Mouse (Mus musculus): ENCODE measurements at regions not wholly inside any gene's neighbourhood (a gene's known extent, or its start where the extent isn't known, plus 50 kb on each side); places are given as distances from the start of the nearest gene placed in this dataset.

- H3K4me2 ChIP-seq (ENCODE audit: low read depth, low read length, poor library complexity, severe bottlenecking): no peak overlapping the region
- no peaks in the 10 kb centered on the region for H3K36me3 ChIP-seq (ENCODE audit: insufficient read depth, low read length)
- no peak overlapping the region for H3K27ac ChIP-seq (ENCODE audit: low read depth, low read length)
- H3K9me3 ChIP-seq (ENCODE audit: low read length): no peaks in the 10 kb centered on the region
- ATAC-seq (ENCODE audit: low FRiP score): no peak
- H3K27me3 ChIP-seq (ENCODE audit: insufficient read depth, low read length): no peaks in the 10 kb centered on the region
- 64% methylated on average over 5 of the region's 5 CpGs for WGBS
- TF ChIP-seq CTCF (IDR thresholded peaks at IDR 0.05): no peak
- H3K4me1 ChIP-seq (ENCODE audit: insufficient read depth, low read length): no peaks in the 10 kb centered on the region
- DNase-seq (ENCODE audit: low spot score): no peak
- H3K4me3 ChIP-seq (ENCODE audit: low read depth, low read length): no peak overlapping the region
- no peak overlapping the region for H3K9ac ChIP-seq (replicated peaks; ENCODE audit: low read length, poor library complexity, severe bottlenecking)
These were observed 142.4 kb upstream of the Eya4 start for GRCm38 (mm10) chr10:23492971-23493370.

GRCm38 (mm10) chr10:23488996-23489395 lies 138.4 kb upstream of the Eya4 start:
- DNase-seq (ENCODE audit: low spot score) (no peak), ATAC-seq (ENCODE audit: low FRiP score) (no peak)
- no peaks in the 10 kb centered on the region for H3K9me3 ChIP-seq (ENCODE audit: low read length)
- no peaks in the 10 kb centered on the region for H3K27me3 ChIP-seq (ENCODE audit: insufficient read depth, low read length)
- WGBS: 81% methylated on average over 3 of the region's 3 CpGs
- H3K36me3 ChIP-seq (ENCODE audit: insufficient read depth, low read length): no peaks in the 10 kb centered on the region
- no peaks in the 10 kb centered on the region for H3K4me1 ChIP-seq (ENCODE audit: insufficient read depth, low read length)
- H3K4me2 ChIP-seq (ENCODE audit: low read depth, low read length, poor library complexity, severe bottlenecking): no peak overlapping the region
- no peak overlapping the region for H3K4me3 ChIP-seq (ENCODE audit: low read depth, low read length)
- no peak overlapping the region for H3K9ac ChIP-seq (replicated peaks; ENCODE audit: low read length, poor library complexity, severe bottlenecking)
- no peak overlapping the region for H3K27ac ChIP-seq (ENCODE audit: low read depth, low read length)
- no peak for TF ChIP-seq CTCF (IDR thresholded peaks at IDR 0.05)

GRCm38 (mm10) chr10:23480474-23480873 lies 129.9 kb upstream of the Eya4 start:
- DNase-seq (ENCODE audit: low spot score) (no peak), ATAC-seq (ENCODE audit: low FRiP score) (no peak)
- TF ChIP-seq CTCF (IDR thresholded peaks at IDR 0.05): no peak
- Histone ChIP-seq H3K4me1 (ENCODE audit: insufficient read depth, low read length) (no peaks in the 10 kb centered on the region), H3K27me3 (ENCODE audit: insufficient read depth, low read length) (no peaks in the 10 kb centered on the region), H3K9ac (replicated peaks; ENCODE audit: low read length, poor library complexity, severe bottlenecking) (no peak overlapping the region), H3K27ac (ENCODE audit: low read depth, low read length) (no peak overlapping the region), H3K4me3 (ENCODE audit: low read depth, low read length) (no peak overlapping the region), H3K36me3 (ENCODE audit: insufficient read depth, low read length) (no peaks in the 10 kb centered on the region), H3K4me2 (ENCODE audit: low read depth, low read length, poor library complexity, severe bottlenecking) (no peak overlapping the region), H3K9me3 (ENCODE audit: low read length) (no peaks in the 10 kb centered on the region)

GRCm38 (mm10) chr10:23478902-23479301 lies 128.3 kb upstream of the Eya4 start:
- no peak for ATAC-seq (ENCODE audit: low FRiP score)
- no peaks in the 10 kb centered on the region for H3K27me3 ChIP-seq (ENCODE audit: insufficient read depth, low read length)

GRCm38 (mm10) chr10:23477104-23477503 lies 126.5 kb upstream of the Eya4 start:
- Histone ChIP-seq H3K4me2 (ENCODE audit: low read depth, low read length, poor library complexity, severe bottlenecking) (no peak overlapping the region), H3K9me3 (ENCODE audit: low read length) (no peaks in the 10 kb centered on the region), H3K27me3 (ENCODE audit: insufficient read depth, low read length) (no peaks in the 10 kb centered on the region), H3K9ac (replicated peaks; ENCODE audit: low read length, poor library complexity, severe bottlenecking) (no peak overlapping the region), H3K36me3 (ENCODE audit: insufficient read depth, low read length) (no peaks in the 10 kb centered on the region), H3K27ac (ENCODE audit: low read depth, low read length) (no peak overlapping the region), H3K4me1 (ENCODE audit: insufficient read depth, low read length) (no peaks in the 10 kb centered on the region), H3K4me3 (ENCODE audit: low read depth, low read length) (no peak overlapping the region)
- no peak for TF ChIP-seq CTCF (IDR thresholded peaks at IDR 0.05)
- WGBS: 86% methylated on average over 4 of the region's 4 CpGs
- DNase-seq (ENCODE audit: low spot score): no peak
- ATAC-seq (ENCODE audit: low FRiP score): no peak

More at GRCm38 (mm10) chr10:23478902-23479301, 128.3 kb upstream of the Eya4 start:
- Histone ChIP-seq H3K4me3 (ENCODE audit: low read depth, low read length) (no peak overlapping the region), H3K4me1 (ENCODE audit: insufficient read depth, low read length) (no peaks in the 10 kb centered on the region), H3K36me3 (ENCODE audit: insufficient read depth, low read length) (no peaks in the 10 kb centered on the region), H3K27ac (ENCODE audit: low read depth, low read length) (no peak overlapping the region), H3K9ac (replicated peaks; ENCODE audit: low read length, poor library complexity, severe bottlenecking) (no peak overlapping the region), H3K4me2 (ENCODE audit: low read depth, low read length, poor library complexity, severe bottlenecking) (no peak overlapping the region), H3K9me3 (ENCODE audit: low read length) (no peaks in the 10 kb centered on the region)
- DNase-seq (ENCODE audit: low spot score): no peak
- TF ChIP-seq CTCF (IDR thresholded peaks at IDR 0.05): no peak
- WGBS: 94% methylated on average over 2 of the region's 2 CpGs

- H3K9ac ChIP-seq (replicated peaks; ENCODE audit: low read length, poor library complexity, severe bottlenecking): no peak overlapping the region
- H3K27ac ChIP-seq (ENCODE audit: low read depth, low read length): no peak overlapping the region
- 86% methylated on average over 3 of the region's 3 CpGs for WGBS
- 0 out of 2 replicates have a peak, but pooled peaks have one; percentile 15 for TF ChIP-seq CTCF (IDR thresholded peaks at IDR 0.05)
- DNase-seq (ENCODE audit: low spot score) (no peak), ATAC-seq (ENCODE audit: low FRiP score) (no peak)
- no peaks in the 10 kb centered on the region for H3K4me1 ChIP-seq (ENCODE audit: insufficient read depth, low read length)
- H3K36me3 ChIP-seq (ENCODE audit: insufficient read depth, low read length): no peaks in the 10 kb centered on the region
- H3K4me3 ChIP-seq (ENCODE audit: low read depth, low read length): no peak overlapping the region
- H3K27me3 ChIP-seq (ENCODE audit: insufficient read depth, low read length): no peaks in the 10 kb centered on the region
- H3K4me2 ChIP-seq (ENCODE audit: low read depth, low read length, poor library complexity, severe bottlenecking): no peak overlapping the region
- no peaks in the 10 kb centered on the region for H3K9me3 ChIP-seq (ENCODE audit: low read length)
These were observed 100.4 kb upstream of the Eya4 start for GRCm38 (mm10) chr10:23450997-23451396.

GRCm38 (mm10) chr10:23450647-23450979 lies 100.0 kb upstream of the Eya4 start:
- Histone ChIP-seq H3K27ac (ENCODE audit: low read depth, low read length) (no peak overlapping the region), H3K4me2 (ENCODE audit: low read depth, low read length, poor library complexity, severe bottlenecking) (no peak overlapping the region), H3K9me3 (ENCODE audit: low read length) (no peaks in the 10 kb centered on the region), H3K36me3 (ENCODE audit: insufficient read depth, low read length) (no peaks in the 10 kb centered on the region), H3K27me3 (ENCODE audit: insufficient read depth, low read length) (no peaks in the 10 kb centered on the region), H3K4me3 (ENCODE audit: low read depth, low read length) (no peak overlapping the region), H3K9ac (replicated peaks; ENCODE audit: low read length, poor library complexity, severe bottlenecking) (no peak overlapping the region), H3K4me1 (ENCODE audit: insufficient read depth, low read length) (no peaks in the 10 kb centered on the region)
- no peak for DNase-seq (ENCODE audit: low spot score)
- TF ChIP-seq CTCF (IDR thresholded peaks at IDR 0.05): no peak
- no peak for ATAC-seq (ENCODE audit: low FRiP score)
- WGBS: 97% methylated on average over 3 of the region's 3 CpGs

All from midbrain, postnatal 0 days (tissue).